Mouse (Mus musculus) stomach, postnatal 0 days (tissue): ENCODE results near the gene Ddx6. TPM values are rescaled to one million over a fixed set of nuclear protein-coding genes. Genes with fewer than 3 reads are reported as not detected.
"Not testable (repeated sequence)": the region's sequence is repeated elsewhere in the genome, so short reads cannot be mapped to it uniquely, and the experiment has no call there.

Experiments
- ATAC-seq: fragments of 200-750 bp; cut with Nextera tagmentation; 2 replicates; pipeline ENCODE4 v1.8.0; 2017; ENCODE audit not compliant: low FRiP score, low TSS enrichment
- DNase-seq: peaks from one replicate; pipeline ENCODE4 v3.0.0-alpha.2; 2016; ENCODE audit warnings: low spot score
- H3K27ac ChIP-seq: fragments of 300-500 bp; sonication (generic); replicated peaks from 2 replicates; pipeline ENCODE4 v1.5.1; 2014; ENCODE audit warnings: mild to moderate bottlenecking, control low read depth
- H3K27me3 ChIP-seq: fragments of 300-500 bp; sonication (generic); 2 replicates; pipeline ENCODE4 v1.6.1; 2014; ENCODE audit warnings: low read length; ENCODE audit not compliant: control insufficient read depth, insufficient read depth
- H3K36me3 ChIP-seq: fragments of 300-500 bp; sonication (generic); 2 replicates; pipeline ENCODE4 v1.6.1; 2014; ENCODE audit warnings: low read length, mixed read lengths; ENCODE audit not compliant: control insufficient read depth, insufficient read depth
- H3K4me1 ChIP-seq: fragments of 300-500 bp; sonication (generic); replicated peaks from 2 replicates; pipeline ENCODE4 v1.6.1; 2014; ENCODE audit warnings: antibody characterized with exemption; ENCODE audit not compliant: control insufficient read depth, insufficient read depth
- H3K4me2 ChIP-seq: fragments of 300-500 bp; sonication (generic); replicated peaks from 2 replicates; pipeline ENCODE4 v1.6.1; 2014; ENCODE audit warnings: low read depth, mild to moderate bottlenecking, control low read depth, moderate library complexity
- H3K4me3 ChIP-seq: fragments of 300-500 bp; sonication (generic); 2 replicates; pipeline ENCODE4 v1.5.1; 2014; ENCODE audit warnings: low read depth, low read length, control low read depth
- H3K9ac ChIP-seq: fragments of 300-500 bp; sonication (generic); 2 replicates; pipeline ENCODE4 v1.6.1; 2014; ENCODE audit warnings: mild to moderate bottlenecking, low read length, control low read depth, mixed read lengths
- H3K9me3 ChIP-seq: fragments of 300-500 bp; sonication (generic); 2 replicates; pipeline ENCODE4 v1.6.1; 2016; ENCODE audit warnings: low read length; ENCODE audit not compliant: control insufficient read depth
- CTCF ChIP-seq: IDR thresholded peaks from 2 replicates; pipeline ENCODE4 v1.5.1; 2016; ENCODE audit warnings: antibody characterized with exemption, low read depth, mild to moderate bottlenecking, moderate library complexity
- EP300 ChIP-seq: optimal IDR thresholded peaks from 2 replicates; pipeline ENCODE3; 2016; ENCODE audit warnings: antibody characterized with exemption
- WGBS: fragments of 180-500 bp; shearing (Covaris S2); extraction: QIAGEN DNeasy Blood & Tissue Kit; methylation state at CpG from one replicate; pipeline ENCODE4 v1.1.7; 2014; 5-methylcytosine and 5-hydroxymethylcytosine counted together
- polyA plus RNA-seq: library from polyadenylated mRNA; unstranded; fragments of >200 nt; fragmentation: Nextera tagmentation; extraction: Ambion mirVana; gene quantifications from 2 replicates; pipeline ENCODE4 v1.2.1, GENCODE M21; 2015

Gene Ddx6
- polyA plus RNA-seq, 1 experiment from 2014 or later = 10.4 TPM

DNA sequence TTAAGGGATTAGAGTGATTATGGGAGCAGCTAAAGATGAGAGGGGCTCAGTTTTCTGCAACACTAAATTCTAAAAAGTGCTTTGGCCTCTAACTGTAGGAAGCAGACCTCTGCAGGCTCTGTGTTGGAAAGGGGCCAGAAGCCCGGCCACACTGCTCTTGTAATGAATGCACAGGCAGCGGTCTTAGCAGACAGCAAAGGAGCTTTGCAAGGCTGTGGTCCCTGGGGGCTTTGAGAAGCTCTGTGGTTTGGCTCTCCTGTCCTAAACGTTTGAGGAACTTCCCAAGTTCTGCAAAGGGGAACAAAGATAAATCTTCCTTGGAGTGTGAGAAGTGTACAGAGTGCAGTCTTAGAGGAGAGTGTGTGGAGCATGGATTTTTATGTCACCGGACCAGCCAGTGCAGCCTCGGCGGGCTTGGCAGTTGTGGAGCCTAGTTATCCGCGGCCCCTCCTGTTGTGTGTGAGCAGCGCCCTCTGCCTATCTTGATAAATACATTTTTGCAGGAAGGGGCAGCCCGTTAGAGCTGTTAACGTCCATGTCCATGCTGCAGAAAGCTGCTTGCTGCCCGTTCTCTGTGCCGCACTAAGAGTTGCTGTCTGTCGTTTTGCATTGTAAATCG lies 33.0 kb downstream of the Ddx6 start:
- no peak for ATAC-seq
- Histone ChIP-seq H3K4me1 (no peaks in the 10 kb centered on the region), H3K27me3 (no peaks in the 10 kb centered on the region), H3K4me3 (no peak overlapping the region), H3K9me3 (no peaks in the 10 kb centered on the region), H3K4me2 (no peak overlapping the region), H3K9ac (no peak overlapping the region), H3K36me3 (peaks cover 11% of the 10 kb centered on the region), H3K27ac (no peak overlapping the region)
- TF ChIP-seq CTCF (peak; percentile 36), EP300 (no peak)
- 59% methylated on average over 15 of the region's 15 CpGs for WGBS
- DNase-seq = no peak

DNA sequence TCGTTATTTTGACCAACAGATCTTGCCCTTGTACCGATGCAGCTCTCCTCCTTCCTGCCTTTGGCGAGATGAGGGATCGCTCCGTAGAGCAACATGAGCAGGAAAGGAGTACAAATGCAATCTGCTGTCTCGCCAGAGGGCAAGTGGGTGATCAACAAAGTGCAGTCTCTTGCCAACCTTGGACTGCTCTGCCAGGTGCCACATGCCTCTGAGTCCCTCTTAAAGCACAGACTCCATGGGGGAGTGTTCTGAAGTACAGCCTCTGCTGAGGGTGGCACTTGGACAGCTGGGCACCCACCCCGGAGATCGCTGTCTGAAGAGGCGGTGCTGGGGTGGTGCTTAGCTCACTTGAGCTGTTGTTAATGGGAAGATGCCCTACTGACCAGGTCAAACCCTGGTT lies 34.0 kb downstream of the Ddx6 start:
- not testable (repeated sequence) for H3K4me2 ChIP-seq, H3K27me3 ChIP-seq, H3K4me1 ChIP-seq, DNase-seq, H3K9ac ChIP-seq, H3K9me3 ChIP-seq, ATAC-seq, H3K27ac ChIP-seq, H3K4me3 ChIP-seq
- 88% methylated on average over 9 of the region's 9 CpGs for WGBS
- H3K36me3 ChIP-seq = peaks cover 11% of the 10 kb centered on the region

DNA sequence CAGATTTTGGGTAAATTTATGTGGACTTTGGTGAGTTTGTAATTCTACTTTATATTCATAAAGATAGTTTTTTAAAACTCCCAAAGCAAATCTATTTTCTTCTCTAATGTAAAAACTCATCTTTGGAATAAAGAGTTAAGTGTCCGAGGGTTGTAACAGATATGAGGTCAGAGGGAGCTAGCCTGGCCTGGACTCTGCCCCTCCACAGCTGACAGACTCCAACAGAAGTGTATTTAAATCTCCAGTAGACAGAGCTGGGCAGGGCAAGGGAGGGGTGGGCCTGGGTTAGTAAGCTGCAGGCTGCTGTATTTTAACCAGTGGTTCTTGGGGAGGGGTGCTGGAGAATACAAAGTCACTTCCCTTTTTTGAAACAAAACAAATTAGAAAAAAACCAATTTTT lies 35.3 kb downstream of the Ddx6 start:
- not testable (repeated sequence) for DNase-seq, H3K27ac ChIP-seq, H3K4me2 ChIP-seq, H3K9me3 ChIP-seq, H3K9ac ChIP-seq, H3K36me3 ChIP-seq, H3K4me1 ChIP-seq, H3K4me3 ChIP-seq, H3K27me3 ChIP-seq, ATAC-seq
- WGBS = 61% methylated on average over 1 of the region's 1 CpGs

DNA sequence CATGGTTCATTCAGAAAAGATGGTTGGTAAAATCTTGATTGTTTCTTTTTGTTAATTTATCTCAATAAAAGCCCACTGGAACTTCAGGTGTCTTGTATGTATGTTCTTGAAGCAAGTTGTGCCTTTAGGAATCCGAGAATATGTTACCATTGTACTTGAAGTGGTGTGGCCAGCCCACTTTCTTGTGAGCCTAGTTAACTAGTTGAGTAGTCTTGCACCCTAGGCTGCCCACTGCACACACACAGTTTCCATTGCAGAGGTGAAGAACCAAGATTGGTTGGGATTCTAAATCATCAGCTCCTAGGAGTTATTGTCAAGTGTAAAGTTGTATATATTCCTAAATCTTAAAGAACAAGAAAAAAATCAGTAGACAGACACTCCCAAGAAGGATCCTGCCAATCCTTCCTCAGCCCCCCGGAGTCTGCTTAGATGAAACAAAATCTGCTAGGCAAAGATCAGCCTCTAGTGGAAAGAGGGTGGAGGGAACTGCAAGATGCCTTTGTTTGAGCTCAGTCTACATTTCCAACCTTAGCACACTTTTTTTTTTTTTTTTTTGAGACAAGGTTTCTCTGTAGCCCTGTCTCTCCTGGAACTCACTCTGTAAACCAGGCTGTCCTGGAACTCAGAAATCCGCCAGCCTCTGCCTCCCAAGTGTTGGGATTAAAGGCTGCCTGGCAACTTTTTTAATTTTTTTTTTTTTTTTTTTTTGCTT lies 36.1 kb downstream of the Ddx6 start:
- Histone ChIP-seq H3K4me2 (no peak overlapping the region), H3K27me3 (no peaks in the 10 kb centered on the region), H3K27ac (no peak overlapping the region), H3K9me3 (no peaks in the 10 kb centered on the region), H3K36me3 (peaks cover 5% of the 10 kb centered on the region; the same call in 1 of the 2 replicates), H3K9ac (no peak overlapping the region), H3K4me3 (no peak overlapping the region), H3K4me1 (no peaks in the 10 kb centered on the region)
- WGBS = 82% methylated on average over 3 of the region's 3 CpGs
- no peak for ATAC-seq
- DNase-seq = no peak
- TF ChIP-seq CTCF = no peak
- no peak for TF ChIP-seq EP300

DNA sequence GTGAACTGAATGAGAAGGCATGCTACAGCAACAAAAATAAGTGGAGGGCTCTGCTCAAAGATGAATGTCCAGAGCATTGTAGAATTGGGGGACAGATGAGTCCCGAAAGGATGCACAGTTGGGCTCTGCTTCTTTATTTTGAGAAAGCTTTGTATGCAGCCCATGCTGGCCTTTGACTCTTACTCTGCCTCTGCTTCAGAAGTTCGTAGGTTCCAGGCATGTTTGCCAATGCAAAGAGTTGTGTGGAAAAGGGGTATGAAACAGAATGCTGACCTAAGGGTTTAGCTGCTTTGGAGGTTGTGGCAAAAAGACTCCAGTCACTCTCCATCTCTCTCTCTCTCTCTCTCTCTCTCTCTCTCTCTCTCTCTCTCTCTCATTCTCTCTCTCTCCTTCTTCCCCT lies 36.9 kb downstream of the Ddx6 start:
- ATAC-seq (no peak), DNase-seq (no peak)
- Histone ChIP-seq H3K4me1 (no peaks in the 10 kb centered on the region), H3K9ac (no peak overlapping the region), H3K4me3 (no peak overlapping the region), H3K4me2 (no peak overlapping the region), H3K27ac (no peak overlapping the region), H3K36me3 (peaks cover 2% of the 10 kb centered on the region; the same call in 1 of the 2 replicates), H3K9me3 (no peaks in the 10 kb centered on the region), H3K27me3 (no peaks in the 10 kb centered on the region)
- TF ChIP-seq EP300 (no peak), CTCF (no peak)
- WGBS = 86% methylated on average over 2 of the region's 2 CpGs

DNA sequence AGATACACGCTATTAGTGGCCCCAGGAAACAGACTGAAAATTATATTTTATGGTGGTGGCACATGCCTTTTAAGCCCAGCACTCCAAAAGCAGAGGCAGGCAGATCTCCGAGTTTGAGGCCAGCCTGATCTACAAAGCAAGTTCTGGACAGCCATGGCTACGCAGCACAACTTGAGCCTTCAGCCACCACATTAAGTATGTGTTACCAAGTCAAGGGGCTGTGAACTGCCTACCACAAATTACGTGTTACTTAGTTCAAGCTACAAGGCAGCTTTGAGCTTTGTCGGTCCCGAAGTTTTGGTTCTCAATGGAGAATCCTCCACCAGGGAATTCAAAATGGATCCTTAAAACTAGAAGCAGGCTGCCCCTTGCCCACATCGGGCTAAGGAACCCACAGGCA lies 38.4 kb downstream of the Ddx6 start:
- H3K27me3 ChIP-seq = no peaks in the 10 kb centered on the region
- no peak overlapping the region for H3K27ac ChIP-seq
- peaks cover 2% of the 10 kb centered on the region; the same call in 1 of the 2 replicates for H3K36me3 ChIP-seq
- H3K9ac ChIP-seq = no peak overlapping the region
- no peak for TF ChIP-seq CTCF
- no peak for TF ChIP-seq EP300
- no peak overlapping the region for H3K4me3 ChIP-seq
- ATAC-seq (no peak), DNase-seq (no peak)
- no peaks in the 10 kb centered on the region for H3K9me3 ChIP-seq
- H3K4me1 ChIP-seq = no peaks in the 10 kb centered on the region
- WGBS = 92% methylated on average over 7 of the region's 7 CpGs
- H3K4me2 ChIP-seq = no peak overlapping the region
